Mouse (Mus musculus) R1 (cell line): Measurements from ENCODE around the gene Ppard.

Experiments used
- DNase-seq: peaks from one replicate; pipeline ENCODE4 v3.0.0-alpha.2; 2018; ENCODE audit warnings: low read depth, low spot score

Gene Ppard

DNA sequence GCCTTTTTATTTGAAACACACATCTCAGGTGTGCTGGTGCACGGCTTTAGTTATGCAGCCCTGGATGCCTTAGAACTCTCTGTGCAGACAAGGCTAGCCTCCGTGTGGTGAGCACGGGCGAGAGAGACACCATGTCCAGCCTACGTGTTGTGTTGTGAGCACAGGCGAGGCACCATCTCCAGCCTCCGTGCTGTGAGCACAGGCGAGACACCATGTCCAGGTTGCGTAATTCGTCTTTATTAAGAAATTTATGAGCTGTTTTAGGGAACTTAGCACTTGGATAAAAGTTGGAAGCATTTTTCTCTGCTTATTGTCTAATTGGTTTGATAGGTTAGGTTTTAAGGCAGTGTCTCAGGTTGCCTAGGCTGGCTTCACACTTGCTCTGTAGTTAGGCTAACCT lies 50.7 kb downstream of the Ppard start:
- no peak for DNase-seq

GRCm38 (mm10) chr17:28286133-28286532 lies 53.6 kb downstream of the Ppard start:
- no peak for DNase-seq

DNA sequence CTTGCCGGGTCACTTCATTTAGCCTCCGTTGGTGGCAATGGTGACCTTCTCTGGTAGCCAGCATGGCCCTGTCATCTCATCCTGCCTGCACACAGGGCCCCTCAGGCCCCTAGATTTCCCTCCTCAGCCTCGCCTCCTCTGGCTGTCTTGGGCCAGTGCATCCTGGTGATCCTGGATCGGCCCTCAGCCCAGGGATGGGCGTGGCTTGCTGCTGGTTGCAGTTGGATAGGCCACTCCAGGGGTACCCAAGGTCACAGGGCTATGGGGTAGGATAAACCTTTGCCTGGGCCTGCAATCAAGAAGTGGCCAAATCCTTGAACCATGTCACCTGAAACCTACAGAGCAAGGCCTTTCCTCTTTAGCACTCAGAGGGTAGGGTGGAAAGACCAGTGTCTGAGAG lies 54.5 kb downstream of the Ppard start:
- DNase-seq, result peak; percentile 83

DNA sequence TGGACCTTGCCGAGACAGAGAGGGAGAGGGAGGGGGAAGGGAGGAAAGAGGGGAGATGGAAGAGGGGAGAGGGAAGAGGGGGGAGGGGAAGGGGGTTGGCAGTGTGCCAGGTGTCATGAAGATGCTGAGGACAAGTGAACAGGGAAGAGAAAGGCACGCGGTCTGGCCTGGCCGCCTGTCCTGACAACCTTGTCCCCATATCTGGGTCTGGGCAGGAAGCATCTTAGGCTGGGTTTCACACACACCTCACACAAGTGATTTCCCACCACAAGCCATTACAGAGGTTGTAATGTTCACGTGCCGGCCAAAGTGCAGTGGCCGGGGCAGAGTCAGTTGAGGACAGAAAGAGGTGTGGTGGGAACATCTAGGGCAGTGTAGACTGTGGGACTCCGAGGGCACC lies 55.1 kb downstream of the Ppard start:
- DNase-seq, result no peak

- peak; percentile 31 for DNase-seq
Measured at GRCm38 (mm10) chr17:28287980-28288379, 55.5 kb downstream of the Ppard start.

DNA sequence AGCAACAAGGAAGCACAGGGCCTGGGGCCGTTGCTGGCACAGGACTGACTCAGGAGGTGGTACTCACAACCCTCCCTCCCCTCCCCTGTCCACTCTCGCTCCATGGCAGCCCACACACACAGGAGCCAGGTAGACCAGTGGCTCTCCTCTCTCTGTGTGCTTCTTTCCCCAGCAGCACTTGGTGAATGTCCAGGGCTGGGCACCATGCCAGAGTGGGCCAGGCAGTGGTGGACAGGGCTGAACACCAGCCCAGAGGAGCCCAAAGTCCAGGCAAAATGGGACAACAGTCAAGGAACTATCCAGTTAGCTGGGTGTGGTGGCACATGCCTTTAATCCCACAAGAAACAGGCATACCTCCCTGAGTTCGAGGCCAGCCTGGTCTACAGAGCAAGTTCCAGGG lies 57.8 kb downstream of the Ppard start:
- DNase-seq, result no peak

DNA sequence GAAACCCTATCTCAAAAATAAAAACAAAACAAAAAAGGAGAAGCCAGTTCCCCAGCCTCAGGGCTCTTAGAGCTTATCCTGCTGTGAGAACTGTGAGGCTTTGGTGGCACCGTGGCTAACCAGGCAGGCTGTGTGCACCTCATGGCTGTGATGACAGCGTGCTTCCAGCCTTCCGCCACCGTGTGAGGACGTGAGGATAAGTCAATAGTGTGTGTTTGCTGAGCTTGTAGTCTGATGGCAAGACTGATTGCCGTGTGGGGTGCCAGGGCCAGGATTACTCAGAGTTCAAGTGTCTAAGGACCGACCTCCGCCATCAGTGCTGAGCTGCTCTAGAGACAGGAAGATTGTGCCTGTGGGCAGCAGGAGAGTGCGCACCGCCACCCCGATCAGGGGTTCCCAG lies 58.2 kb downstream of the Ppard start:
- DNase-seq, result no peak

GRCm38 (mm10) chr17:28291346-28291745 lies 58.8 kb downstream of the Ppard start:
- DNase-seq, result no peak

- no peak for DNase-seq
Measured at GRCm38 (mm10) chr17:28293716-28294115, 61.2 kb downstream of the Ppard start.

- no peak for DNase-seq
Measured at GRCm38 (mm10) chr17:28294449-28295333, 62.2 kb downstream of the Ppard start.

DNA sequence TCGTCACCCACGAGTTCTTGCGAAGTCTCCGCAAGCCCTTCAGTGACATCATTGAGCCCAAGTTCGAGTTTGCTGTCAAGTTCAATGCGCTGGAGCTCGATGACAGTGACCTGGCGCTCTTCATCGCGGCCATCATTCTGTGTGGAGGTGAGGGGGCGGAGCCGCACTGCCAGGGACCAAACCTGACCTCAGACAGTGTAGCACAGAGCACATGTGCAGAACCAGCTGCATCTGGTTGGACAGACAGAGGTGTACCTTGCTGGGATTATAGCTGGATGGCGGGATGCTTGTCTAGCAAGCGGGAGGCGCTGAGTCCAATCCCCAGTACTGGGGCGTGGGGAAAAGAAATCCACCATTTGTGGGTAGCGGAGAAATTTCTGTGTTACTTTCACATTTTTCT lies 66.4 kb downstream of the Ppard start:
- DNase-seq, result peak; percentile 54

DNA sequence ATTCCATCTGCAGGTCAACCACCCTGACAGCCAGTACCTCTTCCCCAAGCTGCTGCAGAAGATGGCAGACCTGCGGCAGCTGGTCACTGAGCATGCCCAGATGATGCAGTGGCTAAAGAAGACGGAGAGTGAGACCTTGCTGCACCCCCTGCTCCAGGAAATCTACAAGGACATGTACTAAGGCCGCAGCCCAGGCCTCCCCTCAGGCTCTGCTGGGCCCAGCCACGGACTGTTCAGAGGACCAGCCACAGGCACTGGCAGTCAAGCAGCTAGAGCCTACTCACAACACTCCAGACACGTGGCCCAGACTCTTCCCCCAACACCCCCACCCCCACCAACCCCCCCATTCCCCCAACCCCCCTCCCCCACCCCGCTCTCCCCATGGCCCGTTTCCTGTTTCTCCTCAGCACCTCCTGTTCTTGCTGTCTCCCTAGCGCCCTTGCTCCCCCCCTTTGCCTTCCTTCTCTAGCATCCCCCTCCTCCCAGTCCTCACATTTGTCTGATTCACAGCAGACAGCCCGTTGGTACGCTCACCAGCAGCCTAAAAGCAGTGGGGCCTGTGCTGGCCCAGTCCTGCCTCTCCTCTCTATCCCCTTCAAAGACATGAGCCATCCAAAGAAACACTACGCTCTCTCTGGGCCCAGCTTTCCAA lies 67.3 kb downstream of the Ppard start:
- DNase-seq, result no peak

- DNase-seq, result no peak
Measured at GRCm38 (mm10) chr17:28300323-28300722, 67.8 kb downstream of the Ppard start.

- DNase-seq, result no peak
Measured at GRCm38 (mm10) chr17:28300850-28301249, 68.3 kb downstream of the Ppard start.

GRCm38 (mm10) chr17:28305172-28305571 lies 72.7 kb downstream of the Ppard start:
- peak; percentile 68 for DNase-seq

DNA sequence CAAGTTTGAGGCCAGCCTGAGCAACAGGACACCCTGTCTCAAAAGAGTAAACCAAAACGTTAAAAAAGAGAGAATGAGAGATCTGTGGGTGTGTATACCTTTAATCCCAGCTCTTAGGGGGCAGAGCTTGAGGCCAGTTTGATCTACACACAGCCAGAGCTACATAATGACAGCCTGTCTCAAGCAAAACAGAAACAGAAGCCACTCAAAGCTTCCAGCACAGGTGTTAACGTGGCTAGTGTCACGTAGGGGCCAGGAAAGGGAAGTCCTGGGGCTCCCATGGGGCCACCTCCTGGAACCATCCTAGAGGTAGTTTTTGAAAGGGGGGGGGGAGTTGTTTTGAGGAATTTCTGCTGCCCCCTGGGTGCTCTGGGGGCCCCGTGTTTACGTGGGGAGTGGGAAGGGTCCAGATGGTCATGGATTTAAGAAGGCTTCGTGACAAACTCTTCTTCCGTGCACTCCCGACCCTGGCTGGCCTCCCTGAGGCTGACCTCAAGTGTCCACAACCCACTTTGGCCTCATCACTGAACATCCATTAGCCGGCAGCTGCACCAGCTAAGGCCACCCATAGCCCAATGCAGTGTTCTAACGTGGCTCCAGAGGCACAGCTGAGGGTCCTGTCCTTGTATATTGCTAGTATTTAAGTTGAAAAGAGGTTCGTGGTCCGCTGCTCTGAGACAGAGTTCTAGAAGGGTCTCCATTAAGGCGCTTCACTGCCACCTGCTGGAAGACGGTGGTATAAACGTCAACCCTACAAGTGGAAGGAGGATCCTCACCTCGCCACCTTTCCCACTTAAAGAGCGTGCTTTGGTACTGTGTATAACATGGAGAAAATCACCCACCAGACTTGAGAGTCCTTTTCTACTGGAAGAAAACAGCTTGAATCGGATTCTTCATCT lies 76.0 kb downstream of the Ppard start:
- peak; percentile 89 for DNase-seq

DNA sequence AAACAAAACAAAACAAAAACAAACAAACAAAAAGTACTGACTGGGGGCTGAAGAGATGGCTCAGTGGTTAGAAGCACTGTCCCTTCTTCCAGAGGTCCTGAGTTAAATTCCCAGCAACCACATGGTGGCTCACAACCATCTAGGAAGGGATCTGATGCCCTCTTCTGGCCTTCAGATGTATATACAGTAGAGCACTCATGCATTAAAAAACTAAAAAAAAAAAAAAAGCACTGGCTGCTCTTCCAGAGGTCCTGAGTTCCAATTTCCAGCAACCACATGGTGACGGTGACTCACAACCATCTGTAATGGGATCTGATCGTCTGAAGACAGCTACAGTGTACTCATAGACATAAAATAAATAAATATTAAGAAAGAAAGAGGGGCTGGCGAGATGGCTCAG lies 78.3 kb downstream of the Ppard start:
- peak; percentile 88 for DNase-seq

DNA sequence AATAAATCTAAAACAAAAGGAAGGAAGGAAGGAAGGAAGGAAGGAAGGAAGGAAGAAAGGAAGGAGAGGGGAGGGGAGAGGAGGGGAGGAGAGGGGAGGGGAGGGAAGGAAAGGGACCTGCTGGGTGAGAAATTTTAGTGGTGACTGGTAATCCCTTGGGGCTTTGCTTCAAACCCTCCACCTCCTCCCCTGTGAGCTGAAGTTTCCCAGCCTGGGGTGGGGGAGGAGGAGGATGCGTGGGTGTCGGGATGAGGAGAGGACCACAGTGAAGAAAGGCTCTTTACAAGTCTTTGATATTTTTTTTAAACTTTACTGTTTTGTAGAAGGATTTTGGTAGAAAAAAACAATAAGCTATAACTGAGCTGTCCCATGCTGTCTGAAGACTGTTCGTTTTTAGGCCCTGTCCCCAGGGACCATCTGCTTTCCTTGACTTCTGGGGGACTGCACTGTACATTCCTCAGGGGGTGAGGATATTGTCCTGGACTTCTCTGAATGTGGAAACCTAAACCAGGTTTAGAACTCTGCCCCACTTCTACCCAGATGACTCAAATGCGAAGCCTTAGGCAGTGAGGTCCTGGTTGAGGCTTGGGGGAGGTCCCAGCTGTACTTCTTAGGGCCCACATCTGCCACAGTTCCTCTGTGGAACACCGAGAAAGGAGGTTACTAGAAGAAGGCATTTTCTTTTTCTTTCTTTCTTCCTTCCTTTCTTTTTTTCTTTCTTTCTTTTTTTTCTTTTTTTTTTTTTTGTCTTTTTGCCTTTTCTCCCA lies 79.0 kb downstream of the Ppard start:
- no peak for DNase-seq

DNA sequence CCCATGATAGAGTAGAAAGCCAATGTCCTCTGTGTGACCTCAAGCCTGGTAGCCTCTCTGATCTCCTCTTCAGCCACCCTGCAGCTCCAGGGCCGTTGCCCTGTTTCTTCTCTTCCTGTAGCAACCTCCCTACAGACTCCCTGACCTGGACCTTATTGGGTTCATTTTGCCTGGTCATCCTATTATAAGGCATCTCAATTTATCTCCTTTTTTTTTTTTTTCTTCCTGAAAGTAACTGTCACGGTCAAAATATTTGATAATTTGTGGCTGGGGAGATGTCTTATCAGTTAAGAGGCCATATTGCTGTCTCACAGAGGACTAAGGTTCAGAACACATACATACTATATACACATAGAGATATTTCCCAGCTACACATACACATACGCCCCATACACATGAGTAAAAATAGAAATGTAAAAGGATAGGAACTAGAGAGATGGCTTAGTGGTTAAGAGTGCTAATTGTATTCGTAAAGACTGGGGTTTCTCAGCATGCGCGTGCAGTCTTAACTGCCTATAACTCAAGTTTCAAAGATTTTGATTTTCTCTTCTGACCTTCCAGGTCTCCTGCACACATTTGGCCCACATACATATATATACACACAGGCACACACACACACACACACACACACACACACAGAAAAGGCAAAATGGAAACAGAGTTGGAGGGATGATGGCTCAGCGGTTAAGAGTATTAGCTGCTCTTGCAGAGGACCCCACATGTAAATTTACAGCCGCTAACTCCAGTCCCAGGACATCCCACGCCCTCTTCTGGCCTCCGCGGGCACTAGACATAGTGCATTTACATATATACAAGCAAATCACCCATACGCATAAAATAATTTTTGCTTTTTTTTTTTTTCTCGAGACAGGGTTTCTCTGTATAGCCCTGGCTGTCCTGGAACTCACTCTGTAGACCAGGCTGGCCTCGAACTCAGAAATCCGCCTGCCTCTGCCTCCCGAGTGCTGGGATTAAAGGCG lies 80.0 kb downstream of the Ppard start:
- DNase-seq, result peak; percentile 45
